Mouse (Mus musculus) hindbrain, embryonic 12.5 days (tissue): ENCODE measurements around the gene Chchd6. TPM values are rescaled to one million over a fixed set of nuclear protein-coding genes. Genes with fewer than 3 reads are reported as not detected.

Experiments
- ATAC-seq: fragments of 200-750 bp; cut with Nextera tagmentation; 2 replicates; pipeline ENCODE4 v1.8.0; 2017; ENCODE audit warnings: moderate TSS enrichment; ENCODE audit not compliant: low FRiP score
- H3K27ac ChIP-seq: fragments of 300-500 bp; sonication (generic); 2 replicates; pipeline ENCODE4 v1.5.1; 2016; ENCODE audit warnings: mild to moderate bottlenecking
- H3K27me3 ChIP-seq: fragments of 300-500 bp; sonication (generic); 2 replicates; pipeline ENCODE4 v1.6.1; 2016; ENCODE audit warnings: mild to moderate bottlenecking
- H3K36me3 ChIP-seq: fragments of 300-500 bp; sonication (generic); 2 replicates; pipeline ENCODE4 v1.6.1; 2016; ENCODE audit warnings: mild to moderate bottlenecking
- H3K4me1 ChIP-seq: fragments of 300-500 bp; sonication (generic); 2 replicates; pipeline ENCODE4 v1.6.1; 2016
- H3K4me2 ChIP-seq: fragments of 300-500 bp; sonication (generic); replicated peaks from 2 replicates; pipeline ENCODE4 v1.6.1; 2016; ENCODE audit warnings: mild to moderate bottlenecking
- H3K4me3 ChIP-seq: fragments of 300-500 bp; sonication (generic); 2 replicates; pipeline ENCODE4 v1.5.1; 2016; ENCODE audit warnings: mild to moderate bottlenecking
- H3K9ac ChIP-seq: fragments of 300-500 bp; sonication (generic); 2 replicates; pipeline ENCODE4 v1.6.1; 2016; ENCODE audit warnings: mild to moderate bottlenecking, moderate library complexity
- H3K9me3 ChIP-seq: fragments of 300-500 bp; sonication (generic); replicated peaks from 2 replicates; pipeline ENCODE4 v1.6.1; 2016; ENCODE audit warnings: mild to moderate bottlenecking
- WGBS: fragments of 180-500 bp; shearing (Covaris S2); methylation state at CpG from one replicate; pipeline ENCODE4 v1.1.7; 2016; 5-methylcytosine and 5-hydroxymethylcytosine counted together
- polyA plus RNA-seq: library from polyadenylated mRNA; unstranded; fragments of >200 nt; fragmentation: Nextera tagmentation; extraction: Ambion mirVana; gene quantifications from 2 replicates; pipeline ENCODE4 v1.2.1, GENCODE M21; 2016

The Chchd6 gene
- polyA plus RNA-seq, 1 experiment from 2014 or later = 82.4 TPM

DNA sequence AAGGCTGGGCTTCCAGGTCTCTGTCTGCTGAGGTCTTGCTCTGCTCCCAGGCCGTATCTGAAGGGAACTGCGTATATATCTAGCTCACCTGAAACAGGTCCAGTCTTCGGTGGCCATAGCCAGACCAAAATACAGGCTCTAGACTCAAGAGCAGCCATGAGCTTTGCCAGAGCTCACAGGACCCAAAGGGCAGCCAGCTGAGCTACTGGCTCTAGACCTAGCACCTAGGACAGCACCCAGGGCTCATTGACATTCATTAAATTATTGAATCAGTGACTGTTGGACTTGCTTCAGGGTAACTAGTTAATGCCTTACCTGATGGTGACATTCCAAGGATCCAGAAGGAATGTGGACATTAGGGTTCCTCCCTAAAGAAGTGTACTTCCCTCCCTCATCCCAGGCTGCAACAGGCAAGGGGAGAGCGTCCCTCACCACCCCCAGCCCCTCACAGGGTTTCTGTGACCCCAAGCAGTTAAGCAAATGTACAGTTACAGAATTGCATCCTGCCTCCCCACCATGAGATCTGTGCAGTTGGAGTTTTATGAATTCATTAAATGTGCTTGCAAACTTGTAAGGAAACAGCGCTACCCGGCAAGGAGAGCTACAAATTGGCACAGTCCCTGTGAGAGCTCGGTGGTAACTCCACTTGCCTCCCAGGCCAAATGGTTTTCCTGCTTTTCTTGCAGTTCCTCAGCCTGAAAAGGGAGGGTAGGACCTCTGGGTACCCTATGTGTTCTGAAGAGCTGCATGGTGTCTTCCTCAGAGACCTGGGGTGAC is 19.3 kb upstream of the Chchd6 start:
- Histone ChIP-seq H3K36me3 (no peaks in the 10 kb centered on the region), H3K4me3 (no peak overlapping the region), H3K4me2 (no peak overlapping the region), H3K27ac (peak overlapping the region; percentile 95), H3K9me3 (no peaks in the 10 kb centered on the region), H3K9ac (no peak overlapping the region), H3K27me3 (no peaks in the 10 kb centered on the region), H3K4me1 (peaks cover 26% of the 10 kb centered on the region)
- ATAC-seq = no peak
- WGBS = 76% methylated on average over 7 of the region's 7 CpGs

GRCm38 (mm10) chr6:89614107-89614471 is 18.6 kb upstream of the Chchd6 start:
- Histone ChIP-seq H3K4me1 (peaks cover 26% of the 10 kb centered on the region), H3K36me3 (no peaks in the 10 kb centered on the region), H3K4me2 (0 out of 2 replicates have a peak overlapping the region, but pooled peaks have one; percentile 1), H3K9me3 (no peaks in the 10 kb centered on the region), H3K27ac (peak overlapping the region; percentile 95), H3K27me3 (no peaks in the 10 kb centered on the region), H3K4me3 (no peak overlapping the region), H3K9ac (peak overlapping the region; percentile 47; the same call in 1 of the 2 replicates)
- WGBS = 28% methylated on average over 2 of the region's 2 CpGs
- peak; percentile 39 for ATAC-seq

DNA sequence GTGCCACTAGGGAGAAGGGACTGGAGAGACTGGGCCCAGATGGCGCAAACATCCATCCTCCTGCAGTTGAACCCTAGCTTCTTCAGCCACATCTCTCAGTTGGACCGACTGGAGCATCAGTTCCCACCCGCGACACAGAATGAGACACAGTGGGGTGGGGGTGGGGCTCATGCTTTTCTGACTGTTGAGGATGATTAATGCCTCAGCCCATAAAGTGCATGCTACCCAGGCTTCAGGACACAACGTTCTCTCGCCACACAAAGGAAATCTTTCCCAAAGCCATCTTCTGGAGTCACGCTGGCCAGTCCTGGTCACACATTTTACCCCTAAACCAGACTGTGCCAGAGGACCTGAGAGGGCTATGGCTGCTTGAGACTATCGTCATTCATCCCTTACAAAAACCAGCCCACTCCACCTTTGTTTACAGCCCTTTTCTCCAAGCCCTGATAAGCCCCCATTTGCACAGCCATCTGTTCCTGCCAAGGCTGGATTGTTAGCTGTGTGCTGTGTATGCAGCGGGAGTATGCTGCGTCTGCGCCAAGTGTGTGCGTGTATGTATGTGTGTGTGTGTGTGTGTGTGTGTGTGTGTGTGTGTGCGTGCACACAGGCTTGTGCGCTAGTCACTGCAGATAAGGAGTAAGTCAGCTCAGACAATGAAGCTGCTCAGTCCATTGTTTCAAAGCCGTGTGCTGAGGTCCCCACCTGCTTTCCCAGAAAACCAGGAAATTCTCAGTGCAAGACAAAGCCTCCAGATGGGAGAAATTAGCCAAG is 18.1 kb upstream of the Chchd6 start:
- Histone ChIP-seq H3K36me3 (no peaks in the 10 kb centered on the region), H3K9ac (peak overlapping the region; percentile 47; the same call in 1 of the 2 replicates), H3K27me3 (no peaks in the 10 kb centered on the region), H3K4me2 (peak overlapping the region; percentile 1), H3K27ac (peak overlapping the region; percentile 95), H3K4me1 (peaks cover 26% of the 10 kb centered on the region), H3K9me3 (no peaks in the 10 kb centered on the region), H3K4me3 (no peak overlapping the region)
- peak; percentile 93 for ATAC-seq
- WGBS = 38% methylated on average over 15 of the region's 15 CpGs

- Histone ChIP-seq H3K27ac (no peak overlapping the region), H3K4me3 (no peak overlapping the region), H3K4me1 (no peaks in the 10 kb centered on the region), H3K27me3 (no peaks in the 10 kb centered on the region), H3K9me3 (no peaks in the 10 kb centered on the region), H3K36me3 (no peaks in the 10 kb centered on the region), H3K4me2 (no peak overlapping the region), H3K9ac (no peak overlapping the region)
- ATAC-seq = no peak
- WGBS = 50% methylated on average over 4 of the region's 4 CpGs
Measured at GRCm38 (mm10) chr6:89607999-89608398, 12.5 kb upstream of the Chchd6 start.

- ATAC-seq = no peak
- Histone ChIP-seq H3K4me2 (no peak overlapping the region), H3K4me1 (no peaks in the 10 kb centered on the region), H3K9ac (no peak overlapping the region), H3K27ac (no peak overlapping the region), H3K36me3 (no peaks in the 10 kb centered on the region), H3K27me3 (no peaks in the 10 kb centered on the region), H3K9me3 (no peaks in the 10 kb centered on the region), H3K4me3 (no peak overlapping the region)
- WGBS = 54% methylated on average over 3 of the region's 3 CpGs
Measured at GRCm38 (mm10) chr6:89606096-89606495, 10.6 kb upstream of the Chchd6 start.

GRCm38 (mm10) chr6:89596510-89596909 is 1.1 kb upstream of the Chchd6 start:
- 93% methylated on average over 1 of the region's 1 CpGs for WGBS
- H3K27me3 ChIP-seq = no peaks in the 10 kb centered on the region
- no peaks in the 10 kb centered on the region for H3K36me3 ChIP-seq
- no peak overlapping the region for H3K9ac ChIP-seq
- peaks cover 8% of the 10 kb centered on the region for H3K4me1 ChIP-seq
- H3K4me2 ChIP-seq = no peak overlapping the region
- H3K9me3 ChIP-seq = no peaks in the 10 kb centered on the region; the same call in 1 of the 2 replicates
- no peak for ATAC-seq
- no peak overlapping the region for H3K4me3 ChIP-seq
- H3K27ac ChIP-seq = no peak overlapping the region

- Histone ChIP-seq H3K4me1 (peaks cover 8% of the 10 kb centered on the region), H3K4me2 (peak overlapping the region; percentile 73)
- WGBS = 27% methylated on average over 5 of the region's 5 CpGs
Measured at GRCm38 (mm10) chr6:89595777-89596146, 310 bp upstream of the Chchd6 start.

DNA sequence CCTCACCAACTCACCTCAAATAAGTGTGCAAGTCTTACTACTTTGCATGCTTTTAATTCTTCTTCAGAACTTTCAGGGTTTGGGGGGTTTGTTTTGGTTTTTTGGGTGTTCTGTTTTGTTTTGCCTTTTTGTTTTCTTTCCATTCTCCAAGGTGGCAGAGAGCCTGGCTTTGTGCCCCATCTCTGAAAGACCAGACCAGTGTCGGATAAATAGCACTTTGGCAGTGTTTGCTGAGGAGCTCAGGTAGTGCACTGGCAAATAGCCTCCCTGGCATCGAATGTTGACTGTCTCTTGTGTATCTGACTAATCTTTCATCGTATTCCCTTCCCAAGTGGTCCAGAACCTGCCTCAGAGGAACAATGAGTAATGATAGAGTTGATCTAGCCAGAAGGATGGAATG is 3.4 kb downstream of the Chchd6 start:
- H3K4me3 ChIP-seq = no peak overlapping the region
- no peaks in the 10 kb centered on the region for H3K36me3 ChIP-seq
- no peaks in the 10 kb centered on the region for H3K9me3 ChIP-seq
- ATAC-seq = no peak
- H3K4me2 ChIP-seq = no peak overlapping the region
- H3K27ac ChIP-seq = no peak overlapping the region
- H3K4me1 ChIP-seq = peaks cover 8% of the 10 kb centered on the region
- 92% methylated on average over 3 of the region's 3 CpGs for WGBS
- H3K9ac ChIP-seq = no peak overlapping the region
- H3K27me3 ChIP-seq = no peaks in the 10 kb centered on the region

More at GRCm38 (mm10) chr6:89595777-89596146, 310 bp upstream of the Chchd6 start:
- peak; percentile 59 for ATAC-seq
- Histone ChIP-seq H3K9me3 (no peaks in the 10 kb centered on the region; the same call in 1 of the 2 replicates), H3K9ac (no peak overlapping the region), H3K36me3 (no peaks in the 10 kb centered on the region), H3K4me3 (peak overlapping the region; percentile 70; the same call in 1 of the 2 replicates), H3K27me3 (no peaks in the 10 kb centered on the region), H3K27ac (no peak overlapping the region)

DNA sequence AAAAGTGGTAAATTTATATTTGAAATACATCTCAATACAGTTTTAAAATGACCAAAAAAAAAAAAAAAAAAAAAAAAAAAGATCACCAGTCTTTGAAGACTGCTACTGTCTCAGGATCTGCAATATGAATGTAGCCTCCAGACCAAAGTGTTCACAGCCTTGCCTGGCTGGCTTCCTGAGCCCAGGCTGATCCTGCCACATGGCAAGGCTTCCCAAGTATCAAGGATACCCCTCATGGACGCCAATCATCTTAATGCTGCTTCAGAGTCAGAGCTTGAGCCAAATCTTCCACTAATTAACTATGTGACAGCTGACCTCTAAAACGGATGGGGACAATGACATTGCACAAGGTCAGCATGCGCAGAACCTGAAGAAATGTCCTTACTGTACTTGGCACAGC is 3.9 kb downstream of the Chchd6 start:
- H3K4me2 ChIP-seq = no peak overlapping the region
- no peaks in the 10 kb centered on the region for H3K27me3 ChIP-seq
- no peaks in the 10 kb centered on the region for H3K9me3 ChIP-seq
- no peaks in the 10 kb centered on the region for H3K36me3 ChIP-seq
- H3K4me3 ChIP-seq = no peak overlapping the region
- H3K4me1 ChIP-seq = peaks cover 8% of the 10 kb centered on the region
- no peak for ATAC-seq
- H3K9ac ChIP-seq = no peak overlapping the region
- H3K27ac ChIP-seq = no peak overlapping the region
- WGBS = 83% methylated on average over 3 of the region's 3 CpGs

GRCm38 (mm10) chr6:89585696-89586095 is 9.8 kb downstream of the Chchd6 start:
- Histone ChIP-seq H3K4me3 (no peak overlapping the region), H3K9ac (no peak overlapping the region; the same call in 1 of the 2 replicates), H3K27ac (peak overlapping the region; percentile 40; the same call in 1 of the 2 replicates), H3K4me1 (peaks cover 17% of the 10 kb centered on the region), H3K9me3 (no peaks in the 10 kb centered on the region), H3K36me3 (no peaks in the 10 kb centered on the region), H3K4me2 (no peak overlapping the region), H3K27me3 (no peaks in the 10 kb centered on the region)
- no peak; the same call in 1 of the 2 replicates for ATAC-seq

DNA sequence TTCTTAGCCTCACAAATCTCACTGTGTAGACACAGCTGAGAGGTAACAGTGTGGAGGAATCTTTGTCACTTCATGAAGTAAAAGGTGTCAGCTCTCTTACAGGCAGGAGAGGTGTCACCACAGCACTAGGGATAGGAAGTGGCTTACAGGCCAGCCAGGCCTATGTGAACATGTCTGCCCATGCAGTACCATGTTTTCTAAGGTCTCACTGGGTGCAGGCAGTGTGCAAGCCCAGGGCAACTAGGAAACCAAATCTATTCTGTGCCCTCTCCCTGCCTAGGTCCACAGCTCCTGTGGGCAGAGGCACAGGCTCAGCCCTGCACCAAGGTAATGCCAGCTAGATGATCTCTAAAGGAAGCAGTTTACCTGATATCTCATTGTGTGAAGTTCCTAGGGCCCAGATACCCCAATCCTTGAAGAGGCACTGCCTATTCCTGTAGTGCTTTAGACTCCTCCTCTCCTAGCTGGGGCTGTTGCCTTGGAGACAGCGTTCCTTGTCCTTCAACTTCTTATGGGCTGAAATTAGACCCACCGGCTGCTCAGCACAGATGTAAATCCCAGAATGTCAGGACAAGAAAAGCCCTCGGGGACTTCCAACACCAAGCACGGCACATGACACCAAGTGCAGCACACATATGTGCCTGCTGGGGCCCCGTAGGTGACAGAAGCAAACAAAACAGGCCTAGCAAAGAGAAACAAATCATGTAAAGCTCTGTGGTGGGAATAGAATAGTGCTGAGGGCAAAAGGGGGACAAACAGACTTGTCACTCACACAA is 10.6 kb downstream of the Chchd6 start:
- 27% methylated on average over 5 of the region's 5 CpGs for WGBS
- Histone ChIP-seq H3K4me2 (no peak overlapping the region), H3K9me3 (no peaks in the 10 kb centered on the region), H3K36me3 (no peaks in the 10 kb centered on the region), H3K4me3 (no peak overlapping the region), H3K27ac (no peak overlapping the region), H3K4me1 (peaks cover 17% of the 10 kb centered on the region), H3K9ac (no peak overlapping the region), H3K27me3 (no peaks in the 10 kb centered on the region)
- ATAC-seq = peak; percentile 63

DNA sequence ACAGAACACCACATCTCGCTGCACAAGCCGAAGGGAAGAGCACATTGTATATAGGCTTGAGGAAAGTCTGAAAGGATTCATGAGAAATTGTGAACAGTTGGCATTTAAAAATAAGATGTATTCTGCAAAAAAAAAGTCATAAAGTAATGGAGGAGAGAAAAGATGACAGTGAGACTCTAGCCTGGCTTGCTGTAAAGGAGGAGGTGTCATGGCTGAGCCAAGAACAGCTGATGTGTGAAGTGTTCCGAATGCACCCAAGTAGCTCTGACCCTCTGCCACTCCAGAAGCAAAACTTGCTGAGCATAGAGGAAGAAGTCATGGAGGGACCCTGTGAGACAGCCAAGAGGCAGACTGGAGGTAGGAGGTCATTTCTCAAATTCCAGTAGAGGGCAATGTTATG is 12.3 kb downstream of the Chchd6 start:
- Histone ChIP-seq H3K4me3 (no peak overlapping the region), H3K27ac (no peak overlapping the region), H3K36me3 (no peaks in the 10 kb centered on the region), H3K9ac (no peak overlapping the region), H3K9me3 (no peaks in the 10 kb centered on the region), H3K27me3 (no peaks in the 10 kb centered on the region), H3K4me1 (peaks cover 17% of the 10 kb centered on the region), H3K4me2 (no peak overlapping the region)
- ATAC-seq = no peak
- WGBS = 91% methylated on average over 3 of the region's 3 CpGs
